Mouse (Mus musculus): ENCODE data around the gene Jup. TPM values are rescaled to one million over a fixed set of nuclear protein-coding genes. Genes with fewer than 3 reads are reported as not detected.

Jup gene
- total and polyA plus RNA-seq, 3 experiments: 0.33 TPM; not detected in 2

- DNase-seq (ENCODE audit: low spot score) (no peak), ATAC-seq (ENCODE audit: extremely low read depth, insufficient number of reproducible peaks, low FRiP score, poor library complexity, severe bottlenecking) (no peak)
- Histone ChIP-seq H3K4me1 (ENCODE audit: insufficient read depth, low read depth, low read length) (peaks cover 12% of the 10 kb centered on the region), H3K9me3 (replicated peaks) (no peaks in the 10 kb centered on the region), H3K4me3 (ENCODE audit: low read depth, low read length) (no peak overlapping the region), H3K36me3 (replicated peaks) (peaks cover 5% of the 10 kb centered on the region), H3K27me3 (ENCODE audit: insufficient read depth, low read length) (peaks cover 39% of the 10 kb centered on the region)
- no peak for TF ChIP-seq GATA1 (IDR thresholded peaks at IDR 0.05; ENCODE audit: borderline replicate concordance, low read length)
- no peak for TF ChIP-seq CTCF (IDR thresholded peaks at IDR 0.05; ENCODE audit: low read depth, low read length)
- no peak for TF ChIP-seq TAL1 (conservative IDR thresholded peaks at IDR 0.05; ENCODE audit: low read depth, low read length)
- no peak for TF ChIP-seq GATA2 (IDR thresholded peaks at IDR 0.05; ENCODE audit: borderline replicate concordance, low read depth, low read length)
Observed at GRCm38 (mm10) chr11:100423836-100424235, 26.3 kb upstream of the Jup start.

- H3K4me3 ChIP-seq (ENCODE audit: low read depth, low read length): no peak overlapping the region
- TF ChIP-seq GATA1 (IDR thresholded peaks at IDR 0.05; ENCODE audit: borderline replicate concordance, low read length) (no peak), GATA2 (IDR thresholded peaks at IDR 0.05; ENCODE audit: borderline replicate concordance, low read depth, low read length) (no peak), CTCF (IDR thresholded peaks at IDR 0.05; ENCODE audit: low read depth, low read length) (no peak), POLR2AphosphoS5 (IDR thresholded peaks at IDR 0.05; ENCODE audit: insufficient replicate concordance, low read depth, low read length) (no peak)
- no peak for DNase-seq (ENCODE audit: low spot score)
- no peak for ATAC-seq (ENCODE audit: extremely low read depth, insufficient number of reproducible peaks, low FRiP score, poor library complexity, severe bottlenecking)
- H3K27me3 ChIP-seq (ENCODE audit: insufficient read depth, low read length): peaks cover 40% of the 10 kb centered on the region
- peaks cover 9% of the 10 kb centered on the region for H3K4me1 ChIP-seq (ENCODE audit: insufficient read depth, low read depth, low read length)
- H3K36me3 ChIP-seq (replicated peaks): no peaks in the 10 kb centered on the region
- H3K9me3 ChIP-seq (replicated peaks): no peaks in the 10 kb centered on the region
Observed at GRCm38 (mm10) chr11:100421537-100421936, 24.0 kb upstream of the Jup start.

GRCm38 (mm10) chr11:100414914-100415822, 17.6 kb upstream of the Jup start, which contains the start of gene Fkbp10:
Gene Fkbp10, plus strand, starts transcription at chr11:100415697.
- Histone ChIP-seq H3K36me3 (replicated peaks) (no peaks in the 10 kb centered on the region), H3K4me3 (ENCODE audit: low read depth, low read length) (no peak within 1 kb of the TSS), H3K27me3 (ENCODE audit: insufficient read depth, low read length) (peaks cover 36% of the 10 kb centered on the region)

GRCm38 (mm10) chr11:100414021-100414913, 16.7 kb upstream of the Jup start, which contains the start of gene P3h4:
Gene P3h4, minus strand, starts transcription at chr11:100414836.
- no peak for DNase-seq (ENCODE audit: low spot score)
- peaks cover 41% of the 10 kb centered on the region; the same call in 1 of the 2 replicates for H3K27me3 ChIP-seq (ENCODE audit: insufficient read depth, low read length)

More at GRCm38 (mm10) chr11:100414914-100415822, 17.6 kb upstream of the Jup start, which contains the start of gene Fkbp10:
- DNase-seq (ENCODE audit: low spot score): no peak
- TF ChIP-seq GATA1 (IDR thresholded peaks at IDR 0.05; ENCODE audit: borderline replicate concordance, low read length) (no peak), GATA2 (IDR thresholded peaks at IDR 0.05; ENCODE audit: borderline replicate concordance, low read depth, low read length) (no peak), POLR2AphosphoS5 (IDR thresholded peaks at IDR 0.05; ENCODE audit: insufficient replicate concordance, low read depth, low read length) (no peak), TAL1 (conservative IDR thresholded peaks at IDR 0.05; ENCODE audit: low read depth, low read length) (no peak), CTCF (IDR thresholded peaks at IDR 0.05; ENCODE audit: low read depth, low read length) (no peak)
- ATAC-seq (ENCODE audit: extremely low read depth, insufficient number of reproducible peaks, low FRiP score, poor library complexity, severe bottlenecking): no peak
- H3K9me3 ChIP-seq (replicated peaks): 0 out of 2 replicates have a peak, but pooled peaks cover 3% of the 10 kb centered on the region
- no peaks in the 10 kb centered on the region; the same call in 1 of the 2 replicates for H3K4me1 ChIP-seq (ENCODE audit: insufficient read depth, low read depth, low read length)

GRCm38 (mm10) chr11:100413541-100413940, 16.0 kb upstream of the Jup start:
- Histone ChIP-seq H3K27me3 (ENCODE audit: insufficient read depth, low read length) (peaks cover 46% of the 10 kb centered on the region; the same call in 1 of the 2 replicates), H3K36me3 (replicated peaks) (no peaks in the 10 kb centered on the region), H3K9me3 (replicated peaks) (0 out of 2 replicates have a peak, but pooled peaks cover 3% of the 10 kb centered on the region), H3K4me3 (ENCODE audit: low read depth, low read length) (no peak overlapping the region), H3K4me1 (ENCODE audit: insufficient read depth, low read depth, low read length) (no peaks in the 10 kb centered on the region; the same call in 1 of the 2 replicates)
- no peak for TF ChIP-seq GATA2 (IDR thresholded peaks at IDR 0.05; ENCODE audit: borderline replicate concordance, low read depth, low read length)
- no peak for TF ChIP-seq CTCF (IDR thresholded peaks at IDR 0.05; ENCODE audit: low read depth, low read length)
- no peak for TF ChIP-seq POLR2AphosphoS5 (IDR thresholded peaks at IDR 0.05; ENCODE audit: insufficient replicate concordance, low read depth, low read length)
- TF ChIP-seq TAL1 (conservative IDR thresholded peaks at IDR 0.05; ENCODE audit: low read depth, low read length): no peak
- TF ChIP-seq GATA1 (IDR thresholded peaks at IDR 0.05; ENCODE audit: borderline replicate concordance, low read length): no peak
- no peak for DNase-seq (ENCODE audit: low spot score)
- no peak for ATAC-seq (ENCODE audit: extremely low read depth, insufficient number of reproducible peaks, low FRiP score, poor library complexity, severe bottlenecking)

More at GRCm38 (mm10) chr11:100414021-100414913, 16.7 kb upstream of the Jup start, which contains the start of gene P3h4:
- H3K9me3 ChIP-seq (replicated peaks): 0 out of 2 replicates have a peak, but pooled peaks cover 3% of the 10 kb centered on the region
- ATAC-seq (ENCODE audit: extremely low read depth, insufficient number of reproducible peaks, low FRiP score, poor library complexity, severe bottlenecking): no peak
- no peaks in the 10 kb centered on the region for H3K36me3 ChIP-seq (replicated peaks)
- no peaks in the 10 kb centered on the region; the same call in 1 of the 2 replicates for H3K4me1 ChIP-seq (ENCODE audit: insufficient read depth, low read depth, low read length)
- TF ChIP-seq TAL1 (conservative IDR thresholded peaks at IDR 0.05; ENCODE audit: low read depth, low read length): no peak
- H3K4me3 ChIP-seq (ENCODE audit: low read depth, low read length): no peak within 1 kb of the TSS

Data from G1E (cell line).